Mouse (Mus musculus) fat pad, adult 2 months (tissue): ENCODE data around the gene Disp2.

Experiments used
- DNase-seq: peaks from one replicate; pipeline ENCODE4 v3.0.0-alpha.2; 2011; ENCODE audit warnings: low read depth, low spot score; ENCODE audit errors: extremely low read depth

Gene Disp2

DNA sequence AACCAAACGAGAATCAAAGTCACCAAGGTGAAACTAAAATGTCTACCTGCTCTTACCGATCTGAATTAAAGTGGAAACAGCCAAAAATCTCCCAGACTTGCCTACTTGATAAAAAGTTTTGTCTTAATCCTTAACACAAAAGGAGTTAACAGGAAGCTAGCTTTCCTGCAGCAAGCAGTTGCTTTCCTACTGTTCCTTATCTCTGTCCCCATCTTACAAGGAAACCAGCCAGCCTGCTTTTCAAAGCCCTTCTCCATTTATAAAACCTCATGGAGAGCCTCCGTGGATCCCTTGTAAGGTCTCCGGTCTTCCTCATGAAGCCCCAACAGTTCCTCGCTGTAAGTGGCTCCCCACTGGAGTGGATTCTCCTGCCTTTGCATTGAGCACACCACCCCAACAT is 58.8 kb downstream of the Disp2 start:
- no peak for DNase-seq

DNA sequence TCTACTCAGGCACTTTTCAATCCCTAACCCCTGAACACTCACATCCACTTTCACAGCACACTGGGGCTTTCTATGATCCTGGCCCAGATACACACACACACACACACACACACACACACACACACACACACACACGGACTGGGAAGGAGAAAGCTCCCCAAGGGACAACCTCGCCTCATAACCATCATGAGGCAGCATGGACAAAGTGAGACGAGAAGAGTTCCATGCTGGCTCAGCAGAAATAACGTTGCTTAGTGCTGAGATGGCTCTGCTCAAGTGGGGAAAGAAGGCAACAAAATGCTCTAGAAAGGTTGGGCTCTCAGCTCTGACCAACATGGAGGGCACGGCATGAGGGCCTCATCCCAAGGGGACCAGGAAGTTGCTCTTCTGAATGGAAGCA is 61.7 kb downstream of the Disp2 start:
- DNase-seq = no peak

DNA sequence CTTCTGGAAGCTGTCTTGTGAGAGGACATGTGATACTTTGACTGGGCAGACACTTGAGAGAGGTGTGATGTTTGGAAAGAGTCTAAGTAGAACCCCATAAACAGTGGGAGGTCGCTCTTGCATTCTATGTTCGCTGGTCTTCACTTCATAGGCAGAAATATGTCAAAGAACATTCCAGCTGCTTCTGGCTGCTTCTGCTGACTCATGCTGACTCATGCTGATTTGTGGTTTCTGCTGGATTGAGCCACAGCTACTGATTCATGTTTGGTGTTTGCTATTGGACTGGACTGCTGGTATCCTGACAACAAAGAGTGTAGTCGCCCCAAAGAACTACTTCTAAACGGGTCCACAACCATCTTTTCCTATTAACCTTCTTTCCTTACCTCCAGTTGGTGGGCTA is 62.3 kb downstream of the Disp2 start:
- no peak for DNase-seq

DNA sequence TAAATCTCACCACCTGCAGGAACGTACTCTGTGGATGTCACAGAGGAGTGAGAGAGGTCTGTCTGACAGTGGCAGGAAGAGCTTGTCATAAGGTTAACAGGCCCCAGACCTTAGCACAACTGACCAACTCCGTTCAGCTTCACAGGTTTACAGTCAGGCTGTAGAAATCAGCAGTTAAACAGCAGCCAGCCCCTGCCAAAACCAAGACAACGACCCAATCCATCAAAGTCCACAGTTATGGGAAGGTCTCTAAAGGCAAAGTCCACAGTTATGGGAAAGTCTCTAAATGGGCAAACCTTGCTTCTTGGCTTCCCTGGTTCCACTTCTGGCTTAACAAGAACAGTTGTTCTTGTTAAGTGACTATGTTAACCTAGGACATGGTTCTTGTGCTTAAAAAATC is 64.9 kb downstream of the Disp2 start:
- no peak for DNase-seq

DNA sequence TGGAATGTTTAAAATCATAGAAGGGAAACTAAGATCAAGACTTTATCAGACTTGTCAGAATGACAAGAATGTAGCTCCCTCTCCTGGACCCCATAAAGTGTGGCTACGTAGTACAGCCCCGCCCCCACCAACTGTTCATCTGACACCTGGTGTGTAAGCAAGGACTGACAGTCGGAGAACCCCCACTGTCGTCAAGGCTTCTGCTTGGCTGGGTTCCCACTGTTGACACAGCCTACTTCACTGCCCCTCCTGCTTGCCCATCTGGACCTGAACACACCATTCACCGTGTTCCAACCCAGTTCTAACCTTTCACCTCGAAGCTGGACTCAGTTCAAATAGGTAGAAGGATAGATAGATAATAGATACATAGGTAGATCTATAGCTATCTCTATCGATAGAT is 66.7 kb downstream of the Disp2 start:
- no peak for DNase-seq

DNA sequence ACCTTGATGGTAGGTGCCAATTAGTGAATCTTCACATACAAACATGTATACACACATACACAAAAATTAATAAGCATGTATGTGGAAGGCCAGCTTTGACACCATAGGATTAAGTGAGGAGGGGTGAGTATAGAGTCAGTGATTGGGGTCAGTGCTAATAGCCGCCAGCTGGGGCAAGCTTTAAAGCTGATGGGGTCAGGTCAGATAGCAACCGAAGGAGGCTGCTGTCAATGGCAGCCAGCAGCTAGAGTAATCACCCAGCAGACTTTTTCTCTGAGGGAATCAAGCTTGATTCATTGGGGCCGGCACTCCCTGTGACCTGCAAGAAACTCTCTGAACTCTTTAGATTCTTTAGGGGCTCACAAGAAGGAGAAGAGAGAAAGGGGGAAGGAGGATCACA is 72.2 kb downstream of the Disp2 start:
- DNase-seq = no peak
